Comparison of ENCODE assay signal across 14 mouse cellular contexts in the genomic region with DNA sequence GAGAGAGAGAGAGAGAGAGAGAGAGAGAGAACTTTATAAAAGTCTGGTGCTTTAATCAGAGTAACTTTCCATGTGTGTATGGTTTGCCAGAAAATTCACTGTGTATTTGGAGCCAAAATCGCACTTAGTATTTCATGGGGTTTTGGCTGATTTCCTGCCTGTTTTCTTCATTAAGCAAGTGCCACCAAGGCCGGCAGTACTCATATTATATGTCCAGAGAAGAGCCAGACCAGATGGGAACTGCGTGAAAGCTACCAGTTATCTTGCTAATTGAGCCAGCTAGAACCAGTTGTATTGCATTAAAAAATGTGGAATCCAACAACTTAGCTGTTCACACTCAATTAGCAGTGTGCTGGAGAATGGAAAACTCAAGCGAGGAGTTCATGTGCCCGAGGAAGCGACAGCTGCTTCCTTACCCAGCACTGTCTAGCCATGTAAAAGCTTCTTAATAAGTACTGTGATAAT. TPM values are rescaled to one million over a fixed set of nuclear protein-coding genes. Genes with fewer than 3 reads are reported as not detected.
DNase-seq lines count a peak whose midpoint lies in the region; ATAC-seq and TF ChIP-seq lines count a peak whose summit lies in the region.
"Had no signal": no experiment of that assay in that cellular context is flagged by ENCODE, and none has a peak within 500 bp of the region (broad histone marks: within the 10 kb centered on the region; RNA-seq: fewer than 3 reads in every experiment).

No protein-coding gene starts in this region.

- peak; percentile 85 for DNase-seq in lung, embryonic 14.5 days
- no peak for DNase-seq in lung, postnatal 14 days
- DNase-seq in brain, embryonic 14.5 days (ENCODE audit: low read depth) = peak; percentile 85
- DNase-seq in right cerebral cortex, postnatal 25 days = no peak
- DNase-seq in right cerebral cortex, adult 2 months (ENCODE audit: low spot score in 2 of 2) = no peak
- DNase-seq: right cerebral cortex, postnatal 4 days; thymus, postnatal 14 days had no signal

- TF ChIP-seq CTCF in lung, embryonic 14.5 days (IDR thresholded peaks at IDR 0.05; ENCODE audit: low read depth) = no peak
- TF ChIP-seq CTCF in brain, embryonic 14.5 days (IDR thresholded peaks at IDR 0.05; ENCODE audit: borderline replicate concordance, extremely low read depth, insufficient read depth, insufficient read length) = no peak

- no peaks in the 10 kb centered on the region for H3K27me3 ChIP-seq in lung, embryonic 14.5 days (ENCODE audit: insufficient read depth, low read length)
- H3K27me3 ChIP-seq in forebrain, embryonic 15.5 days = no peaks in the 10 kb centered on the region
- no peaks in the 10 kb centered on the region for H3K27me3 ChIP-seq in midbrain, embryonic 16.5 days (ENCODE audit: control insufficient read depth, insufficient read depth, low read depth, low read length)
- H3K27me3 ChIP-seq: embryonic facial prominence, embryonic 13.5 days had no signal

- H3K9ac ChIP-seq in lung, embryonic 14.5 days = no peak overlapping the region
- no peak overlapping the region for H3K9ac ChIP-seq in forebrain, embryonic 15.5 days (replicated peaks)
- H3K9ac ChIP-seq in midbrain, embryonic 16.5 days (ENCODE audit: low read depth, low read length) = no peak overlapping the region
- H3K9ac ChIP-seq: embryonic facial prominence, embryonic 13.5 days had no signal

- H3K36me3 ChIP-seq in lung, embryonic 14.5 days (ENCODE audit: insufficient read depth) = no peaks in the 10 kb centered on the region
- H3K36me3 ChIP-seq in forebrain, embryonic 15.5 days = no peaks in the 10 kb centered on the region
- no peaks in the 10 kb centered on the region for H3K36me3 ChIP-seq in midbrain, embryonic 16.5 days (ENCODE audit: control insufficient read depth, insufficient read depth, low read length)
- H3K36me3 ChIP-seq: embryonic facial prominence, embryonic 13.5 days; G1E had no signal

- peaks cover 2% of the 10 kb centered on the region; the same call in 1 of the 2 replicates for H3K4me1 ChIP-seq in lung, embryonic 14.5 days (ENCODE audit: insufficient read depth)
- H3K4me1 ChIP-seq in forebrain, embryonic 15.5 days = 0 out of 2 replicates have a peak, but pooled peaks cover 4% of the 10 kb centered on the region
- H3K4me1 ChIP-seq in midbrain, embryonic 16.5 days (ENCODE audit: control insufficient read depth, insufficient read depth, low read length) = no peaks in the 10 kb centered on the region
- H3K4me1 ChIP-seq: embryonic facial prominence, embryonic 13.5 days had no signal

- H3K4me3 ChIP-seq in lung, embryonic 14.5 days (ENCODE audit: low read depth, low read length) = no peak overlapping the region
- no peak overlapping the region for H3K4me3 ChIP-seq in forebrain, embryonic 15.5 days
- H3K4me3 ChIP-seq in midbrain, embryonic 16.5 days (ENCODE audit: low read depth, low read length) = no peak overlapping the region
- H3K4me3 ChIP-seq: embryonic facial prominence, embryonic 13.5 days had no signal

- ATAC-seq in lung, embryonic 14.5 days (ENCODE audit: insufficient read depth) = peak; percentile 87
- peak; percentile 91 for ATAC-seq in forebrain, embryonic 15.5 days (replicated peaks)
- ATAC-seq in midbrain, embryonic 16.5 days = 0 out of 2 replicates have a peak, but pooled peaks have one; percentile 28
- ATAC-seq: intestine, postnatal 0 days had no signal

- H3K9me3 ChIP-seq in lung, embryonic 14.5 days (ENCODE audit: low read depth, low read length) = no peaks in the 10 kb centered on the region
- H3K9me3 ChIP-seq in forebrain, embryonic 15.5 days = no peaks in the 10 kb centered on the region
- H3K9me3 ChIP-seq in midbrain, embryonic 16.5 days (replicated peaks; ENCODE audit: control insufficient read depth, low read length, poor library complexity, severe bottlenecking) = no peaks in the 10 kb centered on the region
- H3K9me3 ChIP-seq: embryonic facial prominence, embryonic 13.5 days; G1E had no signal

- 56% methylated on average over 6 of the region's 6 CpGs for WGBS in lung, embryonic 14.5 days
- WGBS in forebrain, embryonic 15.5 days = 51% methylated on average over 6 of the region's 6 CpGs
- 68% methylated on average over 6 of the region's 6 CpGs for WGBS in midbrain, embryonic 16.5 days

- no peak for TF ChIP-seq POLR2A in brain, embryonic 14.5 days (IDR thresholded peaks at IDR 0.05; ENCODE audit: borderline replicate concordance, extremely low read depth, insufficient read depth, insufficient read length, poor library complexity, severe bottlenecking)

- no peak overlapping the region for H3K27ac ChIP-seq in lung, embryonic 14.5 days (ENCODE audit: low read depth)
- no peak overlapping the region for H3K27ac ChIP-seq in forebrain, embryonic 15.5 days (replicated peaks)
- no peak overlapping the region for H3K27ac ChIP-seq in midbrain, embryonic 16.5 days (ENCODE audit: low read length)
- H3K27ac ChIP-seq: embryonic facial prominence, embryonic 13.5 days had no signal

- no peak overlapping the region for H3K4me2 ChIP-seq in lung, embryonic 14.5 days
- no peak overlapping the region for H3K4me2 ChIP-seq in forebrain, embryonic 15.5 days (replicated peaks)
- H3K4me2 ChIP-seq in midbrain, embryonic 16.5 days (ENCODE audit: low read length) = no peak overlapping the region
- H3K4me2 ChIP-seq: embryonic facial prominence, embryonic 13.5 days had no signal

RNA-seq across cellular contexts. Expression of gene Rgs21, which starts 22.9 kb away (rescaled TPM):
- polyA plus RNA-seq in lung, embryonic 14.5 days (2014; fragmentation: Nextera tagmentation; extraction: Ambion mirVana) = not detected in 2 replicates
- polyA plus RNA-seq in brain, embryonic 14.5 days (2012; rRNA removed) = not detected in 2 replicates
- polyA plus RNA-seq in forebrain, embryonic 15.5 days (2015; fragmentation: Nextera tagmentation; extraction: Ambion mirVana) = not detected in 2 replicates
- not detected in 2 replicates for polyA plus RNA-seq in midbrain, embryonic 16.5 days (2015; fragmentation: Nextera tagmentation; extraction: Ambion mirVana)
- polyA plus RNA-seq: embryonic facial prominence, embryonic 13.5 days; G1E; heart, embryonic 14.5 days; intestine, postnatal 0 days; liver, embryonic 16.5 days had no signal

Comparison
In these comparisons a context has a peak if more than half of its experiments do, and no peak if none do; other contexts are left out.
1. DNase-seq: peak in lung, embryonic 14.5 days (single experiment) and brain, embryonic 14.5 days (single experiment); none in lung, postnatal 14 days (single experiment), right cerebral cortex, postnatal 25 days (single experiment) and right cerebral cortex, adult 2 months (0 of 2).
2. ATAC-seq: peak in every context shown above with its lines; median percentile 91 in forebrain, embryonic 15.5 days; 87 in lung, embryonic 14.5 days; 28 in midbrain, embryonic 16.5 days.